Mouse (Mus musculus) heart, adult 2 months (tissue): ENCODE results near the gene Npff. TPM values are rescaled to one million over a fixed set of nuclear protein-coding genes. Genes with fewer than 3 reads are reported as not detected.

Experiments
- DNase-seq, 2 experiments: peaks; one replicate each; pipeline ENCODE4 v3.0.0; 2021
- H3K27ac ChIP-seq: fragments of 200-600 bp; 2 replicates; pipeline ENCODE4 v1.8.1; 2022
- H3K27me3 ChIP-seq: fragments of 200-500 bp; 2 replicates; pipeline ENCODE4 v1.6.1; 2012; ENCODE audit warnings: mild to moderate bottlenecking, low read length, inconsistent platforms, mixed read lengths; ENCODE audit not compliant: control insufficient read depth, insufficient read depth
- H3K36me3 ChIP-seq: fragments of 200-500 bp; 2 replicates; pipeline ENCODE4 v1.6.1; 2012; ENCODE audit warnings: low read length, inconsistent platforms; ENCODE audit not compliant: control insufficient read depth, insufficient read depth
- H3K4me1 ChIP-seq: fragments of 200-500 bp; 2 replicates; pipeline ENCODE4 v1.6.1; 2011; ENCODE audit warnings: low read length; ENCODE audit not compliant: control insufficient read depth, insufficient read depth
- H3K4me3 ChIP-seq: fragments of 200-600 bp; 2 replicates; pipeline ENCODE4 v1.8.1; 2022
- H3K79me2 ChIP-seq: fragments of 200-500 bp; replicated peaks from 2 replicates; pipeline ENCODE4 v1.6.1; 2012; ENCODE audit warnings: mild to moderate bottlenecking, inconsistent platforms, low read length, moderate library complexity, mixed read lengths; ENCODE audit not compliant: control insufficient read depth, insufficient read depth
- H3K9ac ChIP-seq: fragments of 200-500 bp; 2 replicates; pipeline ENCODE4 v1.6.1; 2012; ENCODE audit warnings: low read depth, mild to moderate bottlenecking, control low read depth, inconsistent platforms, low read length, mixed read lengths
- CTCF ChIP-seq: fragments of 200-600 bp; IDR thresholded peaks from 2 replicates; pipeline ENCODE4 v1.8.1; 2022; ENCODE audit warnings: antibody characterized with exemption, mild to moderate bottlenecking, moderate library complexity
- EP300 ChIP-seq: fragments of 200-500 bp; IDR thresholded peaks from 2 replicates; pipeline ENCODE4 v1.6.1; 2011; ENCODE audit warnings: low read depth, low read length, control low read depth; ENCODE audit not compliant: insufficient read depth
- POLR2A ChIP-seq: fragments of 200-500 bp; IDR thresholded peaks from 2 replicates; pipeline ENCODE4 v1.6.1; 2011; ENCODE audit warnings: mild to moderate bottlenecking, low read depth, low read length, control low read depth; ENCODE audit not compliant: insufficient read depth
- WGBS: fragments of 180-500 bp; shearing (Covaris S2); methylation state at CpG from one replicate; pipeline ENCODE4 v1.1.7; 2018; 5-methylcytosine and 5-hydroxymethylcytosine counted together
- intact Hi-C: fragments of 180-260 bp; cut with DNase I; formaldehyde crosslinking; loops from one replicate; pipeline ENCODE4 v1.15.1; 2025
- long read RNA-seq: library from polyadenylated mRNA; stranded (forward); transcript quantifications from one replicate; pipeline ENCODE4 v2.0.0, GENCODE M21; 2021
- polyA plus RNA-seq: library from polyadenylated mRNA; depleted of rRNA; stranded (reverse); fragments of >200 nt; gene quantifications from 2 replicates; pipeline ENCODE4 v1.2.3, GENCODE M21; 2012; rRNA removed
- total RNA-seq, 2 experiments: library from RNA; stranded (reverse); gene quantifications; 2 replicates each; pipeline ENCODE4 v1.2.3; 2021

Npff gene
- total RNA-seq = 1 to 10 TPM in 1 of 2 experiments, under 1 TPM in 1; 0.50 to 1.4 TPM
- 5.1 and 6.3 TPM in 2 replicates for polyA plus RNA-seq
- long read RNA-seq, partial matches to known transcripts = 0 of 1 reads
- long read RNA-seq, other reads (novel, unspliced or antisense) = 0 of 1 reads

GRCm38 (mm10) chr15:102524892-102525485 lies at the start of gene Npff:
TSS of gene Npff (minus strand) at chr15:102524942.
- intact Hi-C loops = loop anchor here (10.0 kb wide), 1 partner anchor 140 kb away; no protein-coding TSS in a partner anchor
- H3K4me3 ChIP-seq = no peak within 1 kb of the TSS
- H3K27me3 ChIP-seq = no peaks in the 10 kb centered on the region
- 8% methylated on average over 3 of the region's 3 CpGs for WGBS
- no peak within 1 kb of the TSS for H3K9ac ChIP-seq
- TF ChIP-seq CTCF (0 out of 2 replicates have a peak, but pooled peaks have one; percentile 99), EP300 (peak; percentile 86), POLR2A (0 out of 2 replicates have a peak, but pooled peaks have one; percentile 6)
- no peaks in the 10 kb centered on the region for H3K36me3 ChIP-seq
- no peaks in the 10 kb centered on the region for H3K79me2 ChIP-seq
- peak; percentile 67 to 79 for DNase-seq
- no peaks in the 10 kb centered on the region for H3K4me1 ChIP-seq
- no peak within 1 kb of the TSS for H3K27ac ChIP-seq

- WGBS = 54% methylated on average over 3 of the region's 3 CpGs
- intact Hi-C loops = no loop called here
- H3K27ac ChIP-seq = no peak overlapping the region
These were observed 47.3 kb upstream of the Npff start for GRCm38 (mm10) chr15:102572081-102572480.

GRCm38 (mm10) chr15:102567849-102568248 lies 43.1 kb upstream of the Npff start:
- no peak overlapping the region for H3K4me3 ChIP-seq
- H3K36me3 ChIP-seq = peaks cover 2% of the 10 kb centered on the region; the same call in 1 of the 2 replicates
- no peaks in the 10 kb centered on the region for H3K27me3 ChIP-seq
- 86% methylated on average over 2 of the region's 2 CpGs for WGBS
- no peak for TF ChIP-seq EP300
- no peak overlapping the region for H3K27ac ChIP-seq
- H3K4me1 ChIP-seq = peaks cover 1% of the 10 kb centered on the region
- no peak for DNase-seq
- H3K79me2 ChIP-seq = peaks cover 2% of the 10 kb centered on the region
- H3K9ac ChIP-seq = no peak overlapping the region
- intact Hi-C loops = no loop called here

More at GRCm38 (mm10) chr15:102572081-102572480, 47.3 kb upstream of the Npff start:
- Histone ChIP-seq H3K27me3 (no peaks in the 10 kb centered on the region), H3K9ac (no peak overlapping the region), H3K4me1 (peaks cover 1% of the 10 kb centered on the region), H3K79me2 (peaks cover 2% of the 10 kb centered on the region), H3K4me3 (no peak overlapping the region), H3K36me3 (no peaks in the 10 kb centered on the region)
- no peak for DNase-seq
- no peak for TF ChIP-seq POLR2A

- H3K27ac ChIP-seq = no peak overlapping the region
- peaks cover 7% of the 10 kb centered on the region for H3K36me3 ChIP-seq
- TF ChIP-seq POLR2A (no peak), EP300 (no peak), CTCF (no peak)
- no peak overlapping the region for H3K4me3 ChIP-seq
- no peak for DNase-seq
- intact Hi-C loops = no loop called here
- peaks cover 6% of the 10 kb centered on the region for H3K79me2 ChIP-seq
- no peak overlapping the region for H3K9ac ChIP-seq
- no peaks in the 10 kb centered on the region for H3K4me1 ChIP-seq
- WGBS = 95% methylated on average over 5 of the region's 5 CpGs
- H3K27me3 ChIP-seq = no peaks in the 10 kb centered on the region
These were observed 38.9 kb upstream of the Npff start for GRCm38 (mm10) chr15:102563681-102564080.

- H3K9ac ChIP-seq = no peak overlapping the region
- H3K27me3 ChIP-seq = no peaks in the 10 kb centered on the region
- TF ChIP-seq EP300 = no peak
- TF ChIP-seq POLR2A = no peak
- no peak for TF ChIP-seq CTCF
- H3K79me2 ChIP-seq = peaks cover 6% of the 10 kb centered on the region
- H3K4me3 ChIP-seq = no peak overlapping the region
- intact Hi-C loops = no loop called here
- no peak for DNase-seq
- H3K4me1 ChIP-seq = no peaks in the 10 kb centered on the region
- WGBS = 81% methylated on average over 3 of the region's 3 CpGs
- no peak overlapping the region for H3K27ac ChIP-seq
- H3K36me3 ChIP-seq = peaks cover 7% of the 10 kb centered on the region
These were observed 38.3 kb upstream of the Npff start for GRCm38 (mm10) chr15:102563061-102563460.

- WGBS = 61% methylated on average over 1 of the region's 1 CpGs
- no peak for TF ChIP-seq POLR2A
- no peak for TF ChIP-seq CTCF
- no peak for TF ChIP-seq EP300
- Histone ChIP-seq H3K4me1 (no peaks in the 10 kb centered on the region), H3K4me3 (no peak overlapping the region), H3K27ac (no peak overlapping the region), H3K9ac (no peak overlapping the region), H3K79me2 (peaks cover 6% of the 10 kb centered on the region), H3K27me3 (no peaks in the 10 kb centered on the region), H3K36me3 (peaks cover 7% of the 10 kb centered on the region)
- no peak for DNase-seq
- intact Hi-C loops = no loop called here
These were observed 37.7 kb upstream of the Npff start for GRCm38 (mm10) chr15:102562491-102562890.
